Mouse (Mus musculus) forebrain, embryonic 11.5 days (tissue): ENCODE measurements around the gene Mroh8. TPM values are rescaled to one million over a fixed set of nuclear protein-coding genes. Genes with fewer than 3 reads are reported as not detected.

ENCODE experiments used
- ATAC-seq: fragments of 200-750 bp; cut with Nextera tagmentation; replicated peaks from 2 replicates; pipeline ENCODE4 v1.8.0; 2017; ENCODE audit warnings: moderate TSS enrichment; ENCODE audit not compliant: low FRiP score
- DNase-seq: peaks from one replicate; pipeline ENCODE4 v3.0.0-alpha.2; 2017; ENCODE audit warnings: low spot score
- H3K27ac ChIP-seq: fragments of 300-500 bp; sonication (generic); 2 replicates; pipeline ENCODE4 v1.5.1; 2014; ENCODE audit warnings: low read depth, low read length
- H3K27me3 ChIP-seq: fragments of 300-500 bp; sonication (generic); 2 replicates; pipeline ENCODE4 v1.6.1; 2014; ENCODE audit warnings: mild to moderate bottlenecking, low read length, mixed read lengths; ENCODE audit not compliant: control insufficient read depth, insufficient read depth
- H3K36me3 ChIP-seq: fragments of 300-500 bp; sonication (generic); 2 replicates; pipeline ENCODE4 v1.6.1; 2014; ENCODE audit warnings: mild to moderate bottlenecking, low read length, moderate library complexity, mixed read lengths; ENCODE audit not compliant: control insufficient read depth, insufficient read depth
- H3K4me1 ChIP-seq: fragments of 300-500 bp; sonication (generic); replicated peaks from 2 replicates; pipeline ENCODE4 v1.6.1; 2014; ENCODE audit warnings: low read length, mixed read lengths; ENCODE audit not compliant: control insufficient read depth, insufficient read depth
- H3K4me2 ChIP-seq: fragments of 300-500 bp; sonication (generic); 2 replicates; pipeline ENCODE4 v1.6.1; 2014; ENCODE audit warnings: low read depth, mild to moderate bottlenecking, low read length, moderate library complexity, mixed read lengths; ENCODE audit not compliant: severe bottlenecking
- H3K4me3 ChIP-seq: fragments of 300-500 bp; sonication (generic); 2 replicates; pipeline ENCODE4 v1.5.1; 2014; ENCODE audit warnings: low read depth, low read length
- H3K9ac ChIP-seq: fragments of 300-500 bp; sonication (generic); 2 replicates; pipeline ENCODE4 v1.6.1; 2014; ENCODE audit warnings: low read length
- H3K9me3 ChIP-seq: fragments of 300-500 bp; sonication (generic); 2 replicates; pipeline ENCODE4 v1.6.1; 2016; ENCODE audit warnings: low read length, mixed read lengths; ENCODE audit not compliant: control insufficient read depth
- WGBS: fragments of 180-500 bp; shearing (Covaris S2); extraction: QIAGEN DNeasy Blood & Tissue Kit; methylation state at CpG from one replicate; pipeline ENCODE4 v1.1.7; 2014; 5-methylcytosine and 5-hydroxymethylcytosine counted together
- polyA plus RNA-seq: library from polyadenylated mRNA; unstranded; fragments of >200 nt; fragmentation: Nextera tagmentation; extraction: Ambion mirVana; gene quantifications from 2 replicates; pipeline ENCODE4 v1.2.1, GENCODE M21; 2014

Gene Mroh8
- polyA plus RNA-seq, 1 experiment from 2014 or later: 0.48 TPM

GRCm38 (mm10) chr2:157316358-157316933 is 37.1 kb upstream of the Mroh8 start:
- no peaks in the 10 kb centered on the region for H3K9me3 ChIP-seq
- H3K4me3 ChIP-seq: no peak overlapping the region
- no peak overlapping the region for H3K27ac ChIP-seq
- DNase-seq (no peak), ATAC-seq (no peak)
- H3K36me3 ChIP-seq: peaks cover 26% of the 10 kb centered on the region
- no peaks in the 10 kb centered on the region for H3K27me3 ChIP-seq
- no peak overlapping the region for H3K4me2 ChIP-seq
- 87% methylated on average over 14 of the region's 14 CpGs for WGBS
- H3K9ac ChIP-seq: no peak overlapping the region
- H3K4me1 ChIP-seq: peaks cover 4% of the 10 kb centered on the region; the same call in 1 of the 2 replicates

- Histone ChIP-seq H3K9me3 (no peaks in the 10 kb centered on the region), H3K27me3 (no peaks in the 10 kb centered on the region), H3K4me1 (0 out of 2 replicates have a peak, but pooled peaks cover 4% of the 10 kb centered on the region), H3K4me3 (no peak overlapping the region), H3K4me2 (no peak overlapping the region), H3K27ac (no peak overlapping the region), H3K9ac (no peak overlapping the region), H3K36me3 (peaks cover 26% of the 10 kb centered on the region)
- 90% methylated on average over 6 of the region's 6 CpGs for WGBS
- no peak for DNase-seq
- ATAC-seq: no peak
Observed at GRCm38 (mm10) chr2:157315486-157315885, 36.1 kb upstream of the Mroh8 start.

GRCm38 (mm10) chr2:157314310-157314709 is 35.0 kb upstream of the Mroh8 start:
- Histone ChIP-seq H3K36me3 (peaks cover 26% of the 10 kb centered on the region), H3K4me3 (no peak overlapping the region), H3K9me3 (no peaks in the 10 kb centered on the region), H3K27me3 (no peaks in the 10 kb centered on the region), H3K4me2 (no peak overlapping the region), H3K27ac (no peak overlapping the region), H3K9ac (no peak overlapping the region), H3K4me1 (0 out of 2 replicates have a peak, but pooled peaks cover 4% of the 10 kb centered on the region)
- DNase-seq (no peak), ATAC-seq (no peak)
- 51% methylated on average over 7 of the region's 7 CpGs for WGBS

GRCm38 (mm10) chr2:157313718-157314117 is 34.4 kb upstream of the Mroh8 start:
- Histone ChIP-seq H3K4me2 (no peak overlapping the region), H3K9me3 (no peaks in the 10 kb centered on the region), H3K27me3 (no peaks in the 10 kb centered on the region), H3K4me1 (0 out of 2 replicates have a peak, but pooled peaks cover 4% of the 10 kb centered on the region), H3K27ac (no peak overlapping the region; the same call in 1 of the 2 replicates), H3K36me3 (peaks cover 30% of the 10 kb centered on the region), H3K9ac (no peak overlapping the region), H3K4me3 (no peak overlapping the region)
- DNase-seq (no peak), ATAC-seq (no peak)
- 71% methylated on average over 3 of the region's 3 CpGs for WGBS

GRCm38 (mm10) chr2:157310963-157311637 is 31.8 kb upstream of the Mroh8 start:
- peaks cover 24% of the 10 kb centered on the region for H3K36me3 ChIP-seq
- no peak for ATAC-seq
- H3K4me3 ChIP-seq: no peak overlapping the region
- no peak overlapping the region for H3K9ac ChIP-seq
- no peak for DNase-seq
- H3K9me3 ChIP-seq: no peaks in the 10 kb centered on the region
- H3K27ac ChIP-seq: no peak overlapping the region
- no peak overlapping the region for H3K4me2 ChIP-seq
- 0 out of 2 replicates have a peak, but pooled peaks cover 4% of the 10 kb centered on the region for H3K4me1 ChIP-seq
- WGBS: 87% methylated on average over 6 of the region's 6 CpGs
- H3K27me3 ChIP-seq: no peaks in the 10 kb centered on the region

GRCm38 (mm10) chr2:157309611-157310010 is 30.3 kb upstream of the Mroh8 start:
- no peak overlapping the region for H3K9ac ChIP-seq
- H3K4me2 ChIP-seq: no peak overlapping the region
- peaks cover 19% of the 10 kb centered on the region for H3K36me3 ChIP-seq
- no peaks in the 10 kb centered on the region for H3K9me3 ChIP-seq
- H3K4me3 ChIP-seq: no peak overlapping the region
- 94% methylated on average over 8 of the region's 8 CpGs for WGBS
- no peaks in the 10 kb centered on the region for H3K27me3 ChIP-seq
- H3K4me1 ChIP-seq: 0 out of 2 replicates have a peak, but pooled peaks cover 4% of the 10 kb centered on the region
- ATAC-seq (no peak), DNase-seq (no peak)
- no peak overlapping the region for H3K27ac ChIP-seq

- Histone ChIP-seq H3K27me3 (no peaks in the 10 kb centered on the region), H3K4me2 (no peak overlapping the region), H3K4me3 (no peak overlapping the region), H3K9me3 (no peaks in the 10 kb centered on the region), H3K9ac (no peak overlapping the region), H3K4me1 (0 out of 2 replicates have a peak, but pooled peaks cover under 1% of the 10 kb centered on the region), H3K27ac (no peak overlapping the region), H3K36me3 (peaks cover 21% of the 10 kb centered on the region)
- ATAC-seq (no peak), DNase-seq (no peak)
- 97% methylated on average over 2 of the region's 2 CpGs for WGBS
Observed at GRCm38 (mm10) chr2:157308273-157308917, 29.0 kb upstream of the Mroh8 start.

GRCm38 (mm10) chr2:157307715-157308265 is 28.4 kb upstream of the Mroh8 start:
- ATAC-seq (no peak), DNase-seq (no peak)
- Histone ChIP-seq H3K27ac (no peak overlapping the region), H3K4me2 (no peak overlapping the region), H3K9ac (no peak overlapping the region), H3K27me3 (no peaks in the 10 kb centered on the region), H3K36me3 (peaks cover 21% of the 10 kb centered on the region), H3K4me1 (0 out of 2 replicates have a peak, but pooled peaks cover 2% of the 10 kb centered on the region), H3K9me3 (no peaks in the 10 kb centered on the region), H3K4me3 (no peak overlapping the region)
- WGBS: 94% methylated on average over 4 of the region's 4 CpGs
